Mouse (Mus musculus) CH12.LX (cell line): ENCODE results near the gene Mllt11. TPM values are rescaled to one million over a fixed set of nuclear protein-coding genes. Genes with fewer than 3 reads are reported as not detected.

Experiments used
- DNase-seq: peaks from one replicate; pipeline ENCODE4 v3.0.0-alpha.2; 2013; ENCODE audit errors: extremely low read depth
- H3K27ac ChIP-seq: 2 replicates; pipeline ENCODE4 v1.5.1; 2012; ENCODE audit warnings: low read depth, mild to moderate bottlenecking, control low read depth, moderate library complexity; ENCODE audit not compliant: insufficient read depth
- H3K27me3 ChIP-seq: replicated peaks from 2 replicates; pipeline ENCODE3; 2012; ENCODE audit warnings: inconsistent platforms
- H3K36me3 ChIP-seq, 2 experiments: replicated peaks in 1 of 2; 2 replicates each; pipeline versions ENCODE3 to v1.6.1; 2012; ENCODE audit warnings: inconsistent platforms in 1 of 2, low read length in 1 of 2, mild to moderate bottlenecking in 1 of 2, mixed read lengths in 1 of 2, moderate library complexity in 1 of 2; ENCODE audit not compliant: control insufficient read depth in 1 of 2, insufficient read depth in 1 of 2
- H3K4me1 ChIP-seq, 2 experiments: 2 replicates each; pipeline ENCODE4 v1.6.1; 2012; ENCODE audit warnings: inconsistent platforms in 1 of 2, moderate library complexity in 1 of 2; ENCODE audit not compliant: insufficient read depth in 2 of 2, control insufficient read depth in 1 of 2
- H3K4me2 ChIP-seq: 2 replicates; pipeline ENCODE4 v1.6.1; 2012; ENCODE audit warnings: low read depth, mild to moderate bottlenecking, control low read depth; ENCODE audit not compliant: poor library complexity, insufficient read depth, severe bottlenecking
- H3K4me3 ChIP-seq, 3 experiments: fragments of 150-350 bp in 1 of 3; sonication (generic) in 1 of 3; replicated peaks in 1 of 3; 2 replicates each; pipeline versions ENCODE3 to v1.5.1; 2011 to 2012; ENCODE audit warnings: low read depth in 2 of 3, low read length in 2 of 3, mild to moderate bottlenecking in 2 of 3, moderate library complexity in 2 of 3, control low read depth in 1 of 3, improper control_type of control experiment in 1 of 3, inconsistent platforms in 1 of 3, mixed read lengths in 1 of 3; ENCODE audit not compliant: poor library complexity in 1 of 3
- H3K79me2 ChIP-seq: replicated peaks from 2 replicates; pipeline ENCODE4 v1.6.1; 2012; ENCODE audit warnings: mild to moderate bottlenecking, moderate library complexity; ENCODE audit not compliant: control insufficient read depth, poor library complexity, insufficient read depth, severe bottlenecking; ENCODE audit errors: extremely low read depth
- H3K9ac ChIP-seq: 2 replicates; pipeline ENCODE4 v1.6.1; 2012; ENCODE audit warnings: low read depth, mild to moderate bottlenecking, control low read depth, moderate library complexity; ENCODE audit not compliant: insufficient read depth
- H3K9me3 ChIP-seq: replicated peaks from 2 replicates; pipeline ENCODE3; 2012; ENCODE audit warnings: low read length, inconsistent platforms, mixed read lengths
- ELF1 ChIP-seq: IDR thresholded peaks from 2 replicates; pipeline ENCODE4 v1.6.1; 2014; ENCODE audit warnings: low read depth, mild to moderate bottlenecking, inconsistent platforms, low read length, improper control_type of control experiment
- HCFC1 ChIP-seq: IDR thresholded peaks from 2 replicates; pipeline ENCODE4 v1.6.1; 2012; ENCODE audit warnings: low read depth, mild to moderate bottlenecking, inconsistent platforms, low read length, improper control_type of control experiment
- IRF4 ChIP-seq: IDR thresholded peaks from 2 replicates; pipeline ENCODE4 v1.6.1; 2014; ENCODE audit warnings: low read depth, mild to moderate bottlenecking, inconsistent platforms, low read length, improper control_type of control experiment
- JUN ChIP-seq: IDR thresholded peaks from 2 replicates; pipeline ENCODE4 v1.6.1; 2011; ENCODE audit warnings: low read depth, mild to moderate bottlenecking, low read length, improper control_type of control experiment, moderate library complexity; ENCODE audit not compliant: insufficient read depth
- MAZ ChIP-seq: IDR thresholded peaks from 2 replicates; pipeline ENCODE4 v1.6.1; 2012; ENCODE audit warnings: low read depth, mild to moderate bottlenecking, inconsistent platforms, low read length, improper control_type of control experiment, moderate library complexity
- MEF2A ChIP-seq: IDR thresholded peaks from 2 replicates; pipeline ENCODE4 v1.6.1; 2014; ENCODE audit warnings: low read depth, mild to moderate bottlenecking, inconsistent platforms, low read length, improper control_type of control experiment, borderline replicate concordance
- MXI1 ChIP-seq: IDR thresholded peaks from 2 replicates; pipeline ENCODE4 v1.6.1; 2011; ENCODE audit warnings: mild to moderate bottlenecking, low read depth, low read length, improper control_type of control experiment
- NELFE ChIP-seq: IDR thresholded peaks from 2 replicates; pipeline ENCODE4 v1.6.1; 2011; ENCODE audit warnings: low read depth, low read length, improper control_type of control experiment
- PAX5 ChIP-seq: IDR thresholded peaks from 2 replicates; pipeline ENCODE4 v1.6.1; 2012; ENCODE audit warnings: low read length, inconsistent platforms, mixed read lengths
- POLR2A ChIP-seq: IDR thresholded peaks from 2 replicates; pipeline ENCODE4 v1.6.1; 2011; ENCODE audit warnings: low read depth, mild to moderate bottlenecking, improper control_type of control experiment, low read length
- RCOR1 ChIP-seq: conservative IDR thresholded peaks from 2 replicates; pipeline ENCODE4 v1.6.1; 2012; ENCODE audit warnings: low read depth, mild to moderate bottlenecking, inconsistent platforms, low read length, improper control_type of control experiment
- SMC3 ChIP-seq: IDR thresholded peaks from 2 replicates; pipeline ENCODE4 v1.6.1; 2011; ENCODE audit warnings: low read depth, low read length, improper control_type of control experiment
- TCF12 ChIP-seq: IDR thresholded peaks from 2 replicates; pipeline ENCODE4 v1.6.1; 2014; ENCODE audit warnings: low read depth, mild to moderate bottlenecking, inconsistent platforms, low read length, improper control_type of control experiment
- UBTF ChIP-seq: IDR thresholded peaks from 2 replicates; pipeline ENCODE4 v1.6.1; 2012; ENCODE audit warnings: low read depth, mild to moderate bottlenecking, inconsistent platforms, low read length, improper control_type of control experiment, moderate library complexity
- USF1 ChIP-seq: IDR thresholded peaks from 2 replicates; pipeline ENCODE4 v1.6.1; 2014; ENCODE audit warnings: low read depth, mild to moderate bottlenecking, inconsistent platforms, low read length, improper control_type of control experiment
- USF2 ChIP-seq: conservative IDR thresholded peaks from 2 replicates; pipeline ENCODE4 v1.6.1; 2011; ENCODE audit warnings: low read depth, low read length, improper control_type of control experiment
- dilution Hi-C: fragments of 300-500 bp; cut with MboI; formaldehyde crosslinking; loops from 2 replicates; pipeline ENCODE4 v1.14.3; 2020; ENCODE audit warnings: low sequenced_read_pairs; ENCODE audit not compliant: extremely low pct_unique_long_range_greater_than_20kb, extremely low pct_ligation_motif_present
- in situ Hi-C: fragments of 300-500 bp; cut with MboI; formaldehyde crosslinking; loops from 3 replicates; pipeline ENCODE4 v1.14.3; 2019; ENCODE audit warnings: low sequenced_read_pairs, low pct_ligation_motif_present, low pct_unique_long_range_greater_than_20kb, mixed read lengths
- polyA plus RNA-seq: library from polyadenylated mRNA; unstranded; fragments of >175 nt; gene quantifications from 2 replicates; pipeline ENCODE4 v1.2.1, GENCODE M21; 2012; ENCODE audit warnings: low read depth; ENCODE audit not compliant: insufficient read length
- total RNA-seq, 2 experiments: library from RNA; depleted of rRNA; stranded (reverse); fragments of 300-350 nt in 1 of 2; fragments of >200 nt in 1 of 2; gene quantifications; 2 replicates each; pipeline ENCODE4 v1.2.3; 2012 to 2014

Mllt11 gene
- total and polyA plus RNA-seq, 3 experiments = 10.0 to 23.9 (median 10.0) TPM

DNA sequence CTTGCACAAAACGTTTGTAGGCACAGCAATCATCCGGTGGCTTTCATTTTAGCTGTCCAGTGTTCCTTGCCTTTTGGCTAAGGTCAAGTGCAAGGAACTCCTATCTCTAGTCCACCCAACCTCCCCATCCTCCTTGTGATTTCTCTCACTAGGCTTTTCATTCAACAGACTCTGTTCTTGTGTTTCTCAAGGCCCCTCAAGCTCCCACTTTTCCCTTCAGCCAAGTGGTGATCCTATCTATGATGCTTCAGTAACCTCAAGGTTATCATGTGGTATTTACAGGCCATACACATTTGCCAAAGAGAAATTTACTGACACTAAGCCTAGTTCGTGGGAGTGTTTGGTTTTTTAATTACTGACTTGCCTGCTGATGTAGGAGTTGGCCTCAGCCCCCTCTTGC, 52.1 kb downstream of the Mllt11 start:
- TF ChIP-seq UBTF = no peak
- TF ChIP-seq TCF12 = no peak
- TF ChIP-seq MAZ = no peak
- in situ Hi-C loops = no loop called here
- peaks cover 6 to 21% of the 10 kb centered on the region in 2 experiments; a peak in 2 of 4 replicates for H3K4me1 ChIP-seq
- H3K4me2 ChIP-seq = no peak overlapping the region
- no peak overlapping the region for H3K4me3 ChIP-seq
- no peaks in the 10 kb centered on the region for H3K27me3 ChIP-seq
- no peak overlapping the region for H3K9ac ChIP-seq
- peaks cover 9 to 41% of the 10 kb centered on the region in 2 experiments for H3K36me3 ChIP-seq
- DNase-seq = no peak
- H3K27ac ChIP-seq = no peak overlapping the region
- H3K9me3 ChIP-seq = no peaks in the 10 kb centered on the region
- dilution Hi-C loops = no loop called here
- no peaks in the 10 kb centered on the region for H3K79me2 ChIP-seq

GRCm38 (mm10) chr3:95178948-95179347, 53.0 kb downstream of the Mllt11 start:
- Histone ChIP-seq H3K9ac (no peak overlapping the region), H3K4me1 (peaks cover 6 to 23% of the 10 kb centered on the region in 2 experiments; a peak in 2 of 4 replicates), H3K4me2 (no peak overlapping the region), H3K27ac (no peak overlapping the region), H3K4me3 (no peak overlapping the region), H3K79me2 (no peaks in the 10 kb centered on the region), H3K27me3 (no peaks in the 10 kb centered on the region), H3K9me3 (peaks cover 2% of the 10 kb centered on the region), H3K36me3 (peaks cover 4 to 32% of the 10 kb centered on the region in 2 experiments)
- no peak for DNase-seq
- no peak for TF ChIP-seq HCFC1
- TF ChIP-seq SMC3 = no peak
- no peak for TF ChIP-seq USF1
- no peak for TF ChIP-seq IRF4
- TF ChIP-seq MAZ = no peak
- TF ChIP-seq RCOR1 = no peak
- in situ Hi-C loops (no loop called here), dilution Hi-C loops (no loop called here)

- TF ChIP-seq JUN (no peak), POLR2A (no peak), MEF2A (no peak), IRF4 (no peak), MXI1 (no peak), USF2 (no peak), SMC3 (no peak), ELF1 (no peak), NELFE (no peak), USF1 (no peak), PAX5 (no peak), MAZ (no peak)
- Histone ChIP-seq H3K9ac (no peak overlapping the region), H3K27ac (no peak overlapping the region), H3K9me3 (peaks cover 7% of the 10 kb centered on the region), H3K4me1 (peaks cover 6 to 23% of the 10 kb centered on the region in 2 experiments; a peak in 2 of 4 replicates), H3K27me3 (no peaks in the 10 kb centered on the region), H3K4me2 (no peak overlapping the region), H3K36me3 (peaks cover 4 to 19% of the 10 kb centered on the region in 2 experiments), H3K4me3 (no peak overlapping the region), H3K79me2 (no peaks in the 10 kb centered on the region)
- no peak for DNase-seq
- in situ Hi-C loops (no loop called here), dilution Hi-C loops (no loop called here)
Measured at GRCm38 (mm10) chr3:95177583-95177982, 54.4 kb downstream of the Mllt11 start.
